Mouse (Mus musculus): ENCODE results near the gene Serping1. TPM values are rescaled to one million over a fixed set of nuclear protein-coding genes. Genes with fewer than 3 reads are reported as not detected.
A peak's percentile ranks its signal among the peaks of the same experiment; 100 is the strongest.

Serping1 gene
- polyA plus RNA-seq, 1 experiment from 2014 or later, result 34.6 TPM

DNA sequence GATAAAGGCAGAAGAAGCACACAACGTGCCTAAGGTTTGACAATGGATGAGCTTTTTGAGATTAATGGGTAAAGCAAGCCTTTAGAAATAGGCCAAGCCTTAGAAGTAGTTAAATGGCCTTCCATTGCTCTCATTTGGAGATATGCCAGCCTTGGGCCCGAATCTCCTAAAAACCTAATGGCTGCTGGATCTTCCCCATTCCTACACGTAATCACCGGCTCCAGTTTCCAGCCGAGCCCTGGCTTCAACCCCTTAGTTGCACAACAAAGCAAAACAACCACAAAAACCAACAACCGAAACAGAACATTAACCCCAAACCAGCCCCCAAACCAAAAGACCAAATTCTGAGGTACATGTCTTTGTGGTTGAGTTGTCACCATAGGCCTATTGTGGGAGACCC, 421 bp upstream of the Serping1 start:
- no peak for ATAC-seq (ENCODE audit: low FRiP score)
- H3K27ac ChIP-seq, result no peak overlapping the region
- WGBS, result 74% methylated on average over 6 of the region's 6 CpGs

DNA sequence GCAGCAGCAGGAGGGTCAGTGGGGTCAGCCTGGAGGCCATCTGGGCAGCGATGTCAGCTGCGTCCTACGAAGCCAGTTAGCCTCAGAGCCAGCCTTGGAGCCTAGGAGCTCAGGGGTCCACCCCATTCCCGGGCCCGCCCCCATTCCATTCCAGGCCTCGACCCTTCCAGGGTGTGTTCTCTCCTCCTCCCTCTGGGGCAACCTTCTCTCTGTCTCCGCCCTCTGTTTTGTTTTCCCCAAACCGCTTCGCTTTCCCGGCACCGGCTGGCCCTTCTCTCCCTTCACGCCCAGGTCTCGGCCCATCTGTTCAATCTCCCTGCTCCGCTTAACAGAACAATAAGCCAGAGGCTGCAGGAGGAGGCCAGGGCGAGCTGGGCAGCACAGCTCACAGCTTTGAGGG, 493 bp downstream of the Serping1 start:
- H3K4me1 ChIP-seq (replicated peaks), result peaks cover 20% of the 10 kb centered on the region
- ATAC-seq (ENCODE audit: low FRiP score), result peak; percentile 91
- H3K9me3 ChIP-seq, result no peaks in the 10 kb centered on the region
- 0% methylated on average over 15 of the region's 15 CpGs for WGBS
- H3K9ac ChIP-seq, result peak overlapping the region; percentile 71
- H3K27ac ChIP-seq, result peak overlapping the region; percentile 79
- peak overlapping the region; percentile 34 for H3K4me3 ChIP-seq
- H3K27me3 ChIP-seq, result no peaks in the 10 kb centered on the region
- H3K4me2 ChIP-seq, result peak overlapping the region; percentile 56
- H3K36me3 ChIP-seq, result peaks cover 4% of the 10 kb centered on the region; the same call in 1 of the 2 replicates

More for the DNA sequence above, 421 bp upstream of the Serping1 start:
- no peak overlapping the region for H3K4me3 ChIP-seq
- no peaks in the 10 kb centered on the region for H3K36me3 ChIP-seq
- H3K4me2 ChIP-seq, result no peak overlapping the region
- H3K9ac ChIP-seq, result no peak overlapping the region
- peaks cover 20% of the 10 kb centered on the region for H3K4me1 ChIP-seq (replicated peaks)
- no peaks in the 10 kb centered on the region for H3K27me3 ChIP-seq
- no peaks in the 10 kb centered on the region for H3K9me3 ChIP-seq

DNA sequence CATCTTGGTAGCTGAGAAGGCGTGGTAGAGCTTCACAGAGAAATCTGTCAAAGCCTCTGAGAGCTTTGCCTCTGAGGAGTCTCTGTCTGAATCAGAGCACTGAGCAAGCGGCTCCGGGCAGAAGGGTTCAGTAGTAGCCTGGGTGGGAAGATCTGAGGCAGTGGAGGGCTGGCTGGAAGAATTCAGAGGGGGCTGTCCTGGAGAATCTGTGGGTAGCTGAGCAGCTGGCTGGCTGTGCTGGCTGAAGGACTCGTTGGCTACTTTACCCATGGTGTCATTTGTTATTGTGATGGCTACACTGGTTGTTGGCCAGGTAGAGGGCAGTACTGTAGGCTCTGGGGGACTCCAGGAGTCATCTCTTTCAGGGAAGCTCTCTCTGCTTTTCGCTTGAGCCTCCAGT, 2.0 kb downstream of the Serping1 start:
- ATAC-seq (ENCODE audit: low FRiP score), result no peak
- no peaks in the 10 kb centered on the region for H3K9me3 ChIP-seq
- H3K4me1 ChIP-seq (replicated peaks), result peaks cover 20% of the 10 kb centered on the region
- no peak overlapping the region for H3K9ac ChIP-seq
- H3K36me3 ChIP-seq, result peaks cover 7% of the 10 kb centered on the region; the same call in 1 of the 2 replicates
- no peak overlapping the region for H3K27ac ChIP-seq
- 84% methylated on average over 5 of the region's 5 CpGs for whole genome bisulfite sequencing
- H3K27me3 ChIP-seq, result no peaks in the 10 kb centered on the region
- no peak overlapping the region for H3K4me2 ChIP-seq
- H3K4me3 ChIP-seq, result no peak overlapping the region

DNA sequence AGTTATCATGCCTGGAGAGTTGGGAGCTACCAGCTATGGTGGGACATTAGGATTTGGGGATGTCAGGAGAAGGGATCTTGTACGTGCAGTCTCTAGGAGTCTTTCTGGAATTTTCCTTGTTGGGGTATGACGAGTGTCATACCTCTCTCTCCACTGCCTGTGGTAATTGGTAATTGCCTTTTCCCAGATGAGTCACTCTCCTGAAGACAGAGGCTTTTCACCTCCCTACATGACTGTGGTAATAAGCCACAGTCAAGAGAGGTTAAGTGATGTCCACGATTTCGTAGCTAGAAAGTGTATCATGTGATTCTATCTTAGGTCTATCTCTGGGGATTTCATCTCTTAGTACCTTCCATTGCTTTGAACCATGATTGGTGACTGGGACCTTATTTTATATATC, 2.8 kb downstream of the Serping1 start:
- no peaks in the 10 kb centered on the region for H3K9me3 ChIP-seq
- H3K27ac ChIP-seq, result no peak overlapping the region
- H3K4me3 ChIP-seq, result no peak overlapping the region
- peaks cover 20% of the 10 kb centered on the region for H3K4me1 ChIP-seq (replicated peaks)
- peaks cover 7% of the 10 kb centered on the region; the same call in 1 of the 2 replicates for H3K36me3 ChIP-seq
- H3K4me2 ChIP-seq, result no peak overlapping the region
- no peaks in the 10 kb centered on the region for H3K27me3 ChIP-seq
- WGBS, result 83% methylated on average over 4 of the region's 4 CpGs
- H3K9ac ChIP-seq, result no peak overlapping the region
- no peak for ATAC-seq (ENCODE audit: low FRiP score)

DNA sequence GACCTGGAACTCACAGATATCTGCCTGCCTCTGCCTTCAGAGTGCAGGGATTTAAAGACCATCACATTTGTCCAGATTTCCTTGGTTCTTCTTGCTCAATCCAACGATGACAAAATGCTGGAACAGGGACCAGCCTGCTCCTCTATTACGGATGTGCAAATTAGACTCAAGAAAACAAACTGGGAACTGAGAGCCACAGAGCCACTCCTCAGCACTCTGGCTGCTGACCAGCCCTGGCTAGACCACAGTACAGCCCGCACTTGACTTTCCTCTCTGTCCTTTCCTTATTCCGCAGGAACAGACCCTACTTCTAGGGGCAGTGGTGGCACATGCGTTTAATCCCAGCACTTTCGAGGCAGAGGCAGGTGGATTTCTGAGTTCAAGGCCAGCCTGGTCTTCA, 4.7 kb downstream of the Serping1 start:
- Histone ChIP-seq H3K4me3 (no peak overlapping the region), H3K27me3 (no peaks in the 10 kb centered on the region), H3K9me3 (no peaks in the 10 kb centered on the region), H3K9ac (no peak overlapping the region), H3K4me2 (no peak overlapping the region), H3K4me1 (replicated peaks) (peaks cover 20% of the 10 kb centered on the region), H3K27ac (no peak overlapping the region), H3K36me3 (peaks cover 9% of the 10 kb centered on the region)
- WGBS, result 79% methylated on average over 6 of the region's 6 CpGs
- ATAC-seq (ENCODE audit: low FRiP score), result no peak

DNA sequence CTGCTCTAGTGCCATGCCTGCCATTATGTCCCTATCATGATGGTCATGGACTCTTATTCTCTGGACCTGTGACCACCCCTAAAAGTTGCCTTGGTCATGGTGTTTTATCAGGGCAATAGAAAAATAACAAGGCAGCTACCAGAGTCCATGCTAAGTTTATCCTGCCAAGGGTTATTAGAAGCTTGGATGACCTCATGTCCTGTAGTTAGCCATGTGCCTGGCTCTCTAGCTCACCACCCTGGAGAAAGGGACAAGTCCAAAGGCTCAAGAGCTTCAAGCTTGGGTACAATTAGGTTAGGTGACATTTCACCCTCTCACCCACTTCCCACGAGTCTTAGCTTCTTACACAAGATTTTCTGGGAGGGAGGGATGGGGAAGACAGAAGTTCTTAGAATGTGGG, 12.4 kb downstream of the Serping1 start:
- H3K4me3 ChIP-seq, result no peak overlapping the region
- H3K9ac ChIP-seq, result no peak overlapping the region
- peaks cover 9% of the 10 kb centered on the region for H3K36me3 ChIP-seq
- no peaks in the 10 kb centered on the region for H3K9me3 ChIP-seq
- 81% methylated on average over 1 of the region's 1 CpGs for WGBS
- no peak overlapping the region for H3K4me2 ChIP-seq
- no peaks in the 10 kb centered on the region for H3K4me1 ChIP-seq (replicated peaks)
- no peak for ATAC-seq (ENCODE audit: low FRiP score)
- H3K27me3 ChIP-seq, result no peaks in the 10 kb centered on the region
- H3K27ac ChIP-seq, result no peak overlapping the region

DNA sequence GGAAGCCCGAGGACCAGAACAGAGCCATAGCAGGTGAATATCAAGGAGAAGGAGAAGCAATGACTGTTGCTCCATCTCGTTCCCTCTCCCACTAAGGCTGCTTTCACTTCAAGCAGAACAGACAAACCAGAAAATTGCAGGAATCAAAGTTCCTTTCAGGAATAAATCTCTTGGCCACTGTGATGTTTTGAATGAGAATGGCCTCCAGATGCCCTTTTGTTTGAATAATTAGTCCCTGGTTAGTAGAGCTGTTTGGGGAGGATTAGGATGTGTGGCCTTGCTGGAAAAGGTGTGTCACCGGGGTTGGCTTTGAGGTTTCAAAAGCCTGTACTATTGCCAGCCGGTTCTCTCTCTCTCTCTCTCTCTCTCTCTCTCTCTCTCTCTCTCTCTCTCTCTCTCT, 12.9 kb downstream of the Serping1 start:
- WGBS, result 56% methylated on average over 4 of the region's 4 CpGs
- H3K36me3 ChIP-seq, result peaks cover 9% of the 10 kb centered on the region
- H3K27ac ChIP-seq, result no peak overlapping the region
- H3K9ac ChIP-seq, result no peak overlapping the region
- no peak overlapping the region for H3K4me3 ChIP-seq
- ATAC-seq (ENCODE audit: low FRiP score), result no peak
- H3K4me2 ChIP-seq, result no peak overlapping the region
- no peaks in the 10 kb centered on the region for H3K4me1 ChIP-seq (replicated peaks)
- no peaks in the 10 kb centered on the region for H3K27me3 ChIP-seq
- H3K9me3 ChIP-seq, result no peaks in the 10 kb centered on the region

DNA sequence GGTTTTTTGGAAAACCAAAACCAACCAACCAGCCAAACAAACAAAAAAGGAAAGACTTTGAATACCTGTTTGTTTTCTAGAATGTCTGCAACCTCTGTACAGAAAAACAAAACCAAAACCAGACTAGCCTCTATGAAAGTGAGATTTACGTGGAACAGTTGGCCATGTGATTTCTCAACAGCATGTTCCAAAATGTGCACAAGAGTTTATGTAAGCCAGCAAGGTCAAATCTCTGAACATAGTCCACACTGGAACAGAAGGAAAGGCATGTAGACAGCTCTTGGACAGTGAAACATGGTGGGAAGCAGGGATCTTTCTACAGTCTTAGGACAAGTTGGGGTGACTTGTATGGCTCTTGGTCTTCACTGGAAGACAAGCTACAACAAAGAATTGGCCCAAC, 13.4 kb downstream of the Serping1 start:
- Histone ChIP-seq H3K36me3 (peaks cover 9% of the 10 kb centered on the region), H3K27me3 (no peaks in the 10 kb centered on the region), H3K4me3 (no peak overlapping the region), H3K4me1 (replicated peaks) (no peaks in the 10 kb centered on the region), H3K27ac (no peak overlapping the region), H3K4me2 (no peak overlapping the region), H3K9me3 (no peaks in the 10 kb centered on the region), H3K9ac (no peak overlapping the region)
- WGBS, result 97% methylated on average over 1 of the region's 1 CpGs
- ATAC-seq (ENCODE audit: low FRiP score), result no peak

DNA sequence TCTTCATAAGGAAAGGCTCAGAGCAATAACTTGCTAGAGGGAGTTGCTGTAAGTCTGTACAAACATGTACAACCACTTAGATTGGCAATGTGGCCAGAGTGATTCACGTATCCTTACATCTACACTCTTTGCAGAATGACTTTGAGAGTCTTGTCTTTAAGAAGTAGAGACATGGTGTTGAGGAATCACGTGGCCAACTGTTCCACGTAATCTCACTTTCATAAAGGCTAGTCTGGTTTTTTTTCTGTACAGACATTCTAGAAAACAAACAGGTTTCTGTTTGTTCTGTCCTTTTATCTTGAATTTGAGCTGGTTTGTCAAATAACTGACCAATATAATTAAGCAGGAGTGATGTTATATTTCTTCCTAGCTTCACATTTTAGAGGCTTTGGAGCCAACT, 13.9 kb downstream of the Serping1 start:
- no peaks in the 10 kb centered on the region for H3K9me3 ChIP-seq
- ATAC-seq (ENCODE audit: low FRiP score), result no peak
- H3K4me3 ChIP-seq, result no peak overlapping the region
- 85% methylated on average over 3 of the region's 3 CpGs for WGBS
- no peaks in the 10 kb centered on the region for H3K27me3 ChIP-seq
- no peak overlapping the region for H3K27ac ChIP-seq
- no peak overlapping the region for H3K9ac ChIP-seq
- peaks cover 9% of the 10 kb centered on the region for H3K36me3 ChIP-seq
- no peak overlapping the region for H3K4me2 ChIP-seq
- no peaks in the 10 kb centered on the region for H3K4me1 ChIP-seq (replicated peaks)

DNA sequence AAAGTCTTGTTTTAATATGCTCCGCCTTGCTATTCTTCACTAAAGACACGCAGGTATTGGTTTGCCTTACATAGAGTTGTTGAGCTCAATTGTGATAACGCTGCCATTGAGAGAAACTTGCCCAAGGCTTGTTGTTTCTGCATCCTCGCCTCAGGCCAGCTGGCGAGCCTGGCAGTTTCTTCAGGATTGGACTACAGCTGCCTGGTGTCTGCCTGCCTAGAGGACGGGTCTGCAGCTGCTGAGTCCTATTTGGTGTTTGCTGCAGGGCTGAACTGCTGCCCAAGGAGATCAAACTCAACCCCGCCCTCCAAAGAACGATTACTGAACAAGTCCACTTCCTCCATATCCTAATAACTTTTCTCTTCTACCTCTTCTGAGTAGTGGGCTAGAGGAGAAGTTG, 14.5 kb downstream of the Serping1 start:
- Histone ChIP-seq H3K27me3 (no peaks in the 10 kb centered on the region), H3K36me3 (peaks cover 9% of the 10 kb centered on the region), H3K9ac (no peak overlapping the region), H3K9me3 (no peaks in the 10 kb centered on the region), H3K4me1 (replicated peaks) (no peaks in the 10 kb centered on the region), H3K4me2 (no peak overlapping the region), H3K27ac (no peak overlapping the region), H3K4me3 (no peak overlapping the region)
- ATAC-seq (ENCODE audit: low FRiP score), result no peak
- WGBS, result 78% methylated on average over 8 of the region's 8 CpGs

DNA sequence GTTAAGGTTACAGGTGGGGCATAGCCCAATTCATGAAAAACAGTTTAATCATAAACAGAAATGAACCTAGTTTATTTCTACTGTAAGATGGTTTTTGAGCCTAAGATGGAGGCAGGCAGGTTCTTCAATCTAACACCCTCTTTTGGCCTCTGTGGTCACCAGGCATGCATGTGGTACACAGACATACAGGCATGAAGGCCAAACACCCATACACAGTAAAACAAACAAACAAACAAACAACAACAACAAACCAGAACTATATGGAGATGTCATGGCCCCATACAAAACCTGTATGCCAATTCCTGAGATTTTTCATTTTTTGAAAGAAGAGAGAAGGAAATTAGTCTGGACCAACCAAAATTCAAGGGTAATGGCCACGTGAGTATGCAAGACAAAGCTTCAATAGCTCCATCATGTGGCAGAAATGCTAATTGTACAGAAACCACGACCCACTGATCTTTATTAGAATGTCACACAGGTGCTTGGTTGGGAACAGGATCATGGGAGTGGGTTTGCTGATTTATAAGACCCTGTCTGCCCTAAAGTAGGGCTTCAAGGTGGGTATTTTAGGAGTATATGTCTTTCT, 16.6 kb downstream of the Serping1 start:
- Histone ChIP-seq H3K27ac (no peak overlapping the region), H3K27me3 (no peaks in the 10 kb centered on the region), H3K4me3 (no peak overlapping the region), H3K36me3 (no peaks in the 10 kb centered on the region), H3K9ac (no peak overlapping the region), H3K4me2 (no peak overlapping the region), H3K4me1 (replicated peaks) (no peaks in the 10 kb centered on the region), H3K9me3 (no peaks in the 10 kb centered on the region)
- WGBS, result 3% methylated on average over 2 of the region's 2 CpGs
- ATAC-seq (ENCODE audit: low FRiP score), result peak; percentile 52; the same call in 1 of the 2 replicates

DNA sequence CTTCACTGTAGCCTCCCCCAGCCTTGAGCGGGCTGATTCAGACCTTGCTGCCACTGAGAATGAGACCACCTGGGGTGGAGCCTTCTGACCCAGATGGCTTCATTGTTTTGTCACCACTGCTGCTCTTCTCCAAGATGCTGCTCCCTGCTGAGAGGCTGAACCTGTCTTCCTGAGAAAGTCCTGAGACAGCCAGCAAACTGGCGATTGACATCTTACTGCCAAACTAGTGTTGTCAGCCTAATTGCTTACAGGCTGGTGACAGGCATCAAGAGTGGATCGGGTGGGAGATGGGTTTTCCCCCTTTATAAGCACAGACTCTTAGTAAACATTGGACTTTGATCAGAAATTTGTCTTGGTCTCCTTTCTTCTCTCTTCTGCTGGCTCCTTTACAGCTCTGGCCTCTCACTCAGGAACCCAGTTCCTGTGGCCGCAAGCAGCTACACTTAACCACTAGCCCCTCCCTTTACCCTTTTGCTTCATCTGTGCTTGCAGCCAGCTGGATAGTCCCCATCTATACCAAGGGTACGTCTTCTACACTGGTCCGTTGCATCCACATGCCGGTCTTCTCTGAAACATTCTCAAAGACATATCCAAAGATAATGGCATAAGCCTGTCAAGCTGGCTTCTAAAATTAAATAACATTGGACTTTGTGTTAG, 18.1 kb downstream of the Serping1 start:
- H3K36me3 ChIP-seq, result no peaks in the 10 kb centered on the region
- 64% methylated on average over 7 of the region's 7 CpGs for WGBS
- H3K4me1 ChIP-seq (replicated peaks), result no peaks in the 10 kb centered on the region
- H3K4me2 ChIP-seq, result no peak overlapping the region
- no peak for ATAC-seq (ENCODE audit: low FRiP score)
- H3K27ac ChIP-seq, result no peak overlapping the region
- no peaks in the 10 kb centered on the region for H3K27me3 ChIP-seq
- H3K4me3 ChIP-seq, result no peak overlapping the region
- H3K9ac ChIP-seq, result no peak overlapping the region
- no peaks in the 10 kb centered on the region for H3K9me3 ChIP-seq

DNA sequence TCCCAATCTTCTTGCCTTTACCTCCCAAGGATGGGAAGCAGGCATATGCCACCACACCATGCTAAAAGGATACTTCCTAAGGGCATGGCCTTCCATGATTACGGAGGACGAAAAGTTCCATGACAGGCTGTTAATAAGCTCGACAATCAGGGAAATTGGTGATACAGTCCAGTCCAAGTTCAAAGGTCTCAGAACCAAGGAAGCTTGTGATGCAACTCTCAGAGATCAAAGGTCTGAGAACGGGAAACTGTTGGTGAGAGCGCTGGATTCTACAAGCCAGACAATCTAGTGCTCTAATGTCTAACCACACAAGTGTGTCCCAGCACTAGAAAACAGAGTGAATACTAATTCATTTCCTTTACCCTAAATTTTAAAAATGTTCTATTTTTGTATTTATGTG, 19.0 kb downstream of the Serping1 start:
- no peak overlapping the region for H3K4me3 ChIP-seq
- no peaks in the 10 kb centered on the region for H3K9me3 ChIP-seq
- no peaks in the 10 kb centered on the region for H3K27me3 ChIP-seq
- H3K4me1 ChIP-seq (replicated peaks), result no peaks in the 10 kb centered on the region
- no peak overlapping the region for H3K27ac ChIP-seq
- 86% methylated on average over 5 of the region's 5 CpGs for WGBS
- H3K36me3 ChIP-seq, result no peaks in the 10 kb centered on the region
- no peak for ATAC-seq (ENCODE audit: low FRiP score)
- no peak overlapping the region for H3K9ac ChIP-seq
- H3K4me2 ChIP-seq, result no peak overlapping the region

All from hindbrain, embryonic 13.5 days (tissue).